Mouse (Mus musculus) lung, postnatal 25 days (tissue): ENCODE measurements at regions not wholly inside any gene's neighbourhood (a gene's known extent, or its start where the extent isn't known, plus 50 kb on each side); places are given as distances from the start of the nearest gene placed in this dataset.

Source experiments
- DNase-seq: peaks from one replicate; pipeline ENCODE4 v3.0.0; 2022; ENCODE audit warnings: low spot score

DNA sequence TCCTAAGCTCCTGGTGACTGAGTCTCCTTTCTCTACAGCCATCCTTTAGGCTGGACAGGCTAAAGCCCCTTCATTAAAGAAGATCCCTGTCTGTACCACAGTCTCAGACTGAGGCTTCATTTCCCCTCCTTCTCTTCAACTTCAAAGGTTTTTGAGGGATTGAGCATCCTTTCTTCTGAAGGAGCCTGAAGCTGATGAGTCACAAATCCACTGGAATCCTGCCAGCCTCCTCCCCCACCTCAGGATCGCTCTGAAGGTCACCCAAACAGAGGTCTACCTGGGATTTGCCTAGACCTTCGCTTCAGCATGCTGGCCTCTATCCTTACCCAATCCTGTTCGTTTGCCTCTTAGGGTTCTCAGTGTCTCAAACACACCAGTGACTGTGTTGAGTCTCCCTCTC lies 57.7 kb upstream of the Ror1 start:
- DNase-seq: no peak

DNA sequence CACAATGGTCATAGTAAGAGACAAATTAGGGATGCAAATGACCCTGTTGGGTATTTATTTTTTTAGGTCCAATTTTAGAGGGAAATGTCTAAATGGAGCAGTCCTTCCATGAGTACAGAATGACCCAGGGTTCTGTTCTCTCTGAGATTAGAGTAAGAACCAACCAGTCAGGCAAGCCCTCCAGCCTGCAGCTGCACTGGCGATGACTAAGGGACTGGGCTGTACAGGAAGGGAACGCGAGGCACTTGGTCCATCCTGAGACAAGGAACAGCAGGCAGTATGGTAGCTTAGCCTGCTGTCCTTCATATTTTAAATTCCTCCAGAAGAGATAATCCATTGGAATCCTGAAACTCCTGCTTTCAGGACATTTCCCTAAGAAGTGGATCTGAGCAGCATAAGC lies 55.9 kb upstream of the Ror1 start:
- DNase-seq: no peak

DNA sequence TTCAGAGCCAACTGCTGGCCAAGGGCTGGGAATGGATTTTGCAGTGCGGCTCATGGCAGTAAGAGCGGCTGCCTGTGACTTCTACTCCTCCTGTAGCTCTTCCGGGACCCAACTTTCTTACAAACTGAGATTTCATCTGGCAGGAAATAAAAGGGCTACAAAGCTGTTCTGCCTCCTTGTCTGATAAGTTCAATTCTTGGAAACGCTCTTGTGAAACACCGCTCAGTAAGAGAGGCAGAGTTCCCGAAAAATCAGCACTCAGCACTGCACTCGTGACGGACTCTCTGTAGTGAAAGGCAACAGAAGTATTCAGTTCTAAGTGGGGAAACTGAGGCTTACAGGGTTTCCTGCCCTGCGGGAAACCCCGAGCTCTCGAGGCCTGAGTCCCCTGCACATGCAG lies 53.6 kb upstream of the Ror1 start:
- peak; percentile 39 for DNase-seq

DNA sequence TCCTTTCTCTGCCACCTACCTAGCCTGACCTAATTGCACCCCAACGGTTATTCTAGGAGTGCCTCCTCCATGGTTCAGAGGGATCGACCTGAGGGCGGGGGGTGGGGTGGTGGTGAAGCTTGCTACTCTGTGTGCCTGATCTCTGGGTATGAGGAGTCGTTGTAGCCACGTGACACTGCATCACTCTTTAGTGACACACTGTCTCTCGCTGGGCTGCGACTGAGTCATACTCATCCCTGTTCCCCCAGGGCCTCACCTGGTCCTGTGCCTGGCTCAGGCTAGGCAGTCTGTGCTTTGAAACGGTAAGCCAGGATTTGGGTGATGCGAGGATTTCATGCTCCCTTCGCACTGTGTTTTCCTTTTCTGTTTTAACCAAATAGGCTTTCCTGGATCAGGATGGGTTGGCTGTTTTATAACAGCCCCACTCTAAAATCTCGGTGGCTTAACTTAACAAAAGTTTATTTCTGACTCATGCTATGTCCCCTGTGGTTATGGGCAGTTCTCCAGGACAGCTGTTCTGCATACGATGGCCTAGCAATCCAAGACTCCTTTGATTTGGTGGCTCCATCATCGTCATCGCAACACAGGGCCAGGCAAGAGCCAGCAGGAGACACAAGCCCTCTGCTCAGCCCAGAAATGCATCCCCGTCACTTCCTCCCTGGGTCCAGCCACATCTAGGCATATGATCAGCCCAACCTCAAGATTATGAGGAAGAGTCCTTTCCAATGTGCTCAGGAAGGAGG lies 50.3 kb upstream of the Ror1 start:
- no peak for DNase-seq
